Mouse (Mus musculus): Measurements from ENCODE around the gene Olfr1272. TPM values are rescaled to one million over a fixed set of nuclear protein-coding genes. Genes with fewer than 3 reads are reported as not detected.
"Not testable (repeated sequence)": the region's sequence is repeated elsewhere in the genome, so short reads cannot be mapped to it uniquely, and the experiment has no call there.

The Olfr1272 gene
- not detected for total RNA-seq (2021)
- long read RNA-seq, experiment 1 = 0 reads
- long read RNA-seq, experiment 2 = 0 reads

DNA sequence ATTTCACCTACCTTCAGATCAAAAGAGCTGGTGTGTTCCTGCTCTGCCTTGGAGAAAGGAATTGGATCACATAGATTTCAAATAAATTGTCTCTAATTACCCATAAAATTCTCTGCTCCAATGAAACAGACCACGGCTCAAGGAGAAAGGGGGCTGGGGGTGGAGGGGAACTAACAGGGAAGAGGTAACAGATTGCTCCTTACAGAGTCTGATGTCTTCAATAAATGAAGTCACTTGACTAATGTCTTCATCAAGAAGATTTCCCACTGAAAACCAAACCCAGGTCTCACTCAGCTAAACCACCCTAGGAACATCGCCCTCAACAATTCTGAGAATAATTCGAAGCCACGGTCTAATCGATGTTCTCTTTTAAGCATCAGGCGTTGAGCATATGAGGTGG lies at the start of gene Olfr1272:
Olfr1272 (minus strand) TSS at position 101 of the 400 bp plus-strand sequence.
- intact Hi-C loops (cut with DNase I) = no loop called here
- no peak for DNase-seq (ENCODE audit: low spot score in 2 of 2)

GRCm38 (mm10) chr2:90321900-90322299 lies 29.3 kb upstream of the Olfr1272 start, which contains the start of gene Gm13769:
Gm13769 (plus strand) TSS chr2:90322200.
- intact Hi-C loops (cut with DNase I); DNase-seq (ENCODE audit: low spot score in 2 of 2): not testable (repeated sequence)

GRCm38 (mm10) chr2:90270932-90271331 lies 21.7 kb downstream of the Olfr1272 start, which contains the start of gene Olfr1271:
Olfr1271 (minus strand) TSS chr2:90271032.
- intact Hi-C loops (cut with DNase I) = no loop called here
- no peak for DNase-seq (ENCODE audit: low spot score in 2 of 2)

- intact Hi-C loops (cut with DNase I) = no loop called here
These were observed 35.1 kb downstream of the Olfr1272 start, which contains the start of gene Olfr142 for GRCm38 (mm10) chr2:90257492-90257891. Olfr142 (minus strand) TSS chr2:90257592.

More at GRCm38 (mm10) chr2:90257492-90257891, 35.1 kb downstream of the Olfr1272 start, which contains the start of gene Olfr142:
- DNase-seq (ENCODE audit: low spot score in 2 of 2) = no peak

Other genes with a start within 250 kb of the Olfr1272 start
- not detected for gene Olfr140, start 229.2 kb downstream of the Olfr1272 start, total RNA-seq (2021)
- not detected for gene Olfr1269, start 171.4 kb downstream of the Olfr1272 start, total RNA-seq (2021)
- not detected for gene Olfr32, start 150.5 kb downstream of the Olfr1272 start, total RNA-seq (2021)
- not detected for gene Olfr1270, start 139.8 kb downstream of the Olfr1272 start, total RNA-seq (2021)
- not detected for gene Olfr1506, start 68.3 kb downstream of the Olfr1272 start, total RNA-seq (2021)
- not detected for gene Olfr142, start 35.2 kb downstream of the Olfr1272 start, total RNA-seq (2021)
- gene Olfr1271, start 21.8 kb downstream of the Olfr1272 start, total RNA-seq (2021) = not detected
- under 1 TPM in 1 of 2 experiments, not detected in 1; 0.15 TPM for gene Gm13769, start 29.4 kb upstream of the Olfr1272 start, total RNA-seq (2021)
- not detected for gene Olfr1274-ps, start 105.8 kb upstream of the Olfr1272 start, total RNA-seq (2021)